Mouse (Mus musculus) testis, adult 2 months (tissue): ENCODE measurements around the gene Obscn. TPM values are rescaled to one million over a fixed set of nuclear protein-coding genes. Genes with fewer than 3 reads are reported as not detected.

Source experiments
- H3K27ac ChIP-seq: fragments of 200-500 bp; 2 replicates; pipeline ENCODE4 v1.5.1; 2012; ENCODE audit warnings: low read depth, low read length; ENCODE audit not compliant: control insufficient read depth, insufficient read depth
- H3K27me3 ChIP-seq: fragments of 200-500 bp; 2 replicates; pipeline ENCODE4 v1.6.1; 2012; ENCODE audit warnings: mild to moderate bottlenecking, low read length, moderate library complexity; ENCODE audit not compliant: control insufficient read depth, insufficient read depth
- H3K36me3 ChIP-seq: fragments of 200-500 bp; 2 replicates; pipeline ENCODE4 v1.6.1; 2012; ENCODE audit warnings: mild to moderate bottlenecking, low read length; ENCODE audit not compliant: control insufficient read depth, insufficient read depth
- H3K4me1 ChIP-seq: fragments of 200-500 bp; 2 replicates; pipeline ENCODE4 v1.6.1; 2012; ENCODE audit warnings: low read length; ENCODE audit not compliant: control insufficient read depth, insufficient read depth
- H3K4me3 ChIP-seq: fragments of 200-500 bp; 2 replicates; pipeline ENCODE4 v1.5.1; 2012; ENCODE audit warnings: low read depth, mild to moderate bottlenecking, low read length, moderate library complexity, mixed read lengths; ENCODE audit not compliant: control insufficient read depth
- CTCF ChIP-seq: fragments of 200-500 bp; IDR thresholded peaks from 2 replicates; pipeline ENCODE4 v1.5.1; 2012; ENCODE audit warnings: low read depth, mild to moderate bottlenecking, inconsistent platforms, low read length, moderate library complexity; ENCODE audit not compliant: control insufficient read depth, insufficient read depth, insufficient replicate concordance
- POLR2A ChIP-seq: fragments of 200-500 bp; IDR thresholded peaks from 2 replicates; pipeline ENCODE4 v1.6.1; 2012; ENCODE audit warnings: low read depth, mild to moderate bottlenecking, inconsistent platforms, low read length, moderate library complexity; ENCODE audit not compliant: control insufficient read depth
- polyA plus RNA-seq: library from polyadenylated mRNA; depleted of rRNA; stranded (reverse); fragments of >200 nt; gene quantifications from 2 replicates; pipeline ENCODE4 v1.2.3, GENCODE M21; 2012

The Obscn gene
- polyA plus RNA-seq, 1 experiment: 1.9 TPM

DNA sequence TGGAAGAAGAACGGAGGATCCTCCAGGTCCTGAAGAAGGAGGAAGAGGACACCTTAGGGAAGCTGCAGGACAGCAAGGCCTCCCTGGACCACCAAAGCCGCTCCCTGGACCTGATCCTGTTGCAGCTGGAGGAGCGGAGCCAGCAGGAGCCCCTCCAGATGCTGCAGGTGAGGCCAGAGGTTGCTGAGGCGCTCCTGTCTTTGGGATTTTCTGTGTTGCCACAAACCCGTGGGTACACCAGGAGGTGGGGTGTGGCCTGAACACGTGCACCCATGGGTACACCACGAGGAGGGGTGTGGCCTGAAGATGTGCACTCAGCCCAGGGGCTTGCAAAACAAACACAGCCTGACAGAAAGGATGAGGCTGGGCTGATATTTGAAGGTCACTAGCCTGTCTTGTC is 167.7 kb downstream of the Obscn start:
- H3K4me3 ChIP-seq: no peak overlapping the region
- TF ChIP-seq POLR2A (no peak), CTCF (no peak)

GRCm38 (mm10) chr11:58967346-58967745 is 168.9 kb downstream of the Obscn start:
- H3K27me3 ChIP-seq: no peaks in the 10 kb centered on the region
- TF ChIP-seq POLR2A: no peak
- no peak for TF ChIP-seq CTCF
- H3K36me3 ChIP-seq: no peaks in the 10 kb centered on the region
- no peak overlapping the region for H3K4me3 ChIP-seq
- H3K27ac ChIP-seq: no peak overlapping the region
- peaks cover 6% of the 10 kb centered on the region for H3K4me1 ChIP-seq

More for the DNA sequence above, 167.7 kb downstream of the Obscn start:
- H3K4me1 ChIP-seq: peaks cover 4% of the 10 kb centered on the region
- no peaks in the 10 kb centered on the region for H3K36me3 ChIP-seq
- H3K27ac ChIP-seq: no peak overlapping the region
- no peaks in the 10 kb centered on the region for H3K27me3 ChIP-seq

DNA sequence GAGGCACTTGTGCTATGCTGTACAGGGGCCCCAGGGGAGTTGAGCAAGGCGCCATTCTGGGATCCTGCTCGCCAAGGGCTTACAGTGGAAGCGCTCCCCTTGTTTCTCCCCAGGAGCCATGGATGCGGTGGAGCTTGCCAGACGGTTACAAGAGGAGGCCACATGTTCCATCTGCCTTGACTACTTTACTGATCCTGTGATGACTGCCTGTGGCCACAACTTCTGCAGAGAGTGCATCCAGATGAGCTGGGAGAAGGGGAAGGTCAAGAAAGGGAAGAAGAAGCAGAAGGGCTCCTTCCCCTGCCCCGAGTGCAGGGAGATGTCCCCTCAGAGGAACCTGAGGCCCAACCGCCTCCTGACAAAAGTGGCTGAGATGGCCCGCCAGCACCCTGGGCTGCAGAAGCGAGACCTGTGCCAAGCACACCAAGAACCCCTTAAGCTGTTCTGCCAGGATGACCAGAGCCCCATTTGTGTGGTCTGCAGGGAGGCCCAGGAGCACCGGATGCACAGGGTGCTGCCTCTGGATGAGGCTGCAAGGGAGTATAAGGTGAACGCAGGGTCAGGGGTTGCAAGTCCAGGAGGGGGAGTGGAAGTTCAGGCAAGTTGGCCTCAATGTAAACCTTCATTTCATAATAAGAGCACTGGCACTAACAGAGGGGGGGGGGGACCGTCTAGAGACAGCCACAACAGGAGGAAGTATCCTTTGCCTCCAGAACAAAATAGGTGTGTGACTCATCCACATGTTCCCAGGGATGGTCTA is 171.0 kb downstream of the Obscn start:
- Histone ChIP-seq H3K27me3 (no peaks in the 10 kb centered on the region), H3K4me1 (peaks cover 5% of the 10 kb centered on the region), H3K36me3 (no peaks in the 10 kb centered on the region), H3K27ac (no peak overlapping the region), H3K4me3 (peak overlapping the region; percentile 76)
- no peak for TF ChIP-seq CTCF
- no peak for TF ChIP-seq POLR2A

GRCm38 (mm10) chr11:58964216-58964615 is 172.0 kb downstream of the Obscn start:
- no peaks in the 10 kb centered on the region for H3K27me3 ChIP-seq
- H3K36me3 ChIP-seq: no peaks in the 10 kb centered on the region
- peaks cover 9% of the 10 kb centered on the region for H3K4me1 ChIP-seq
- TF ChIP-seq POLR2A (no peak), CTCF (no peak)
- H3K4me3 ChIP-seq: peak overlapping the region; percentile 91
- H3K27ac ChIP-seq: 0 out of 2 replicates have a peak overlapping the region, but pooled peaks have one; percentile 83

DNA sequence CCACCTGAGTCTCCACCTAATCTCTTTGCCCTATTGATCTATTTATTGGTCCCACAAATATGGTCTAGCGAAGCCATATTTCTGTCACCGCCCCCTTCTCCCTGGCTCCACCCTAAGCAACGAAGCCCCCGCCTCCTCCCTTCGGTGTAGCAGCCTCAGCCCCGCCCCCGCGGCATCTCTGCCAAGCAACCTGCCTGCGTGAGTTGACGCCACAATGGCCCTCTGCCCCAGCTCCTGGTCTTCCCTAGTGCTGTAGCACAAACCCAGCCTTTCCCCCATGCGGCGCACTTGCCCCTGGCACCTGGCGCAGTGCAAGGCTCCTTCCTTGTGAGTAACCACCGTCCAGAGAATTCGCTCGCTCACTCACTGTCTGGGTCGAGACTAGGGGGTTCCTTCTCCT is 172.7 kb downstream of the Obscn start:
- Histone ChIP-seq H3K27me3 (no peaks in the 10 kb centered on the region), H3K27ac (peak overlapping the region; percentile 83), H3K4me3 (peak overlapping the region; percentile 91), H3K4me1 (peaks cover 9% of the 10 kb centered on the region), H3K36me3 (no peaks in the 10 kb centered on the region)
- TF ChIP-seq POLR2A (peak; percentile 88), CTCF (no peak)

DNA sequence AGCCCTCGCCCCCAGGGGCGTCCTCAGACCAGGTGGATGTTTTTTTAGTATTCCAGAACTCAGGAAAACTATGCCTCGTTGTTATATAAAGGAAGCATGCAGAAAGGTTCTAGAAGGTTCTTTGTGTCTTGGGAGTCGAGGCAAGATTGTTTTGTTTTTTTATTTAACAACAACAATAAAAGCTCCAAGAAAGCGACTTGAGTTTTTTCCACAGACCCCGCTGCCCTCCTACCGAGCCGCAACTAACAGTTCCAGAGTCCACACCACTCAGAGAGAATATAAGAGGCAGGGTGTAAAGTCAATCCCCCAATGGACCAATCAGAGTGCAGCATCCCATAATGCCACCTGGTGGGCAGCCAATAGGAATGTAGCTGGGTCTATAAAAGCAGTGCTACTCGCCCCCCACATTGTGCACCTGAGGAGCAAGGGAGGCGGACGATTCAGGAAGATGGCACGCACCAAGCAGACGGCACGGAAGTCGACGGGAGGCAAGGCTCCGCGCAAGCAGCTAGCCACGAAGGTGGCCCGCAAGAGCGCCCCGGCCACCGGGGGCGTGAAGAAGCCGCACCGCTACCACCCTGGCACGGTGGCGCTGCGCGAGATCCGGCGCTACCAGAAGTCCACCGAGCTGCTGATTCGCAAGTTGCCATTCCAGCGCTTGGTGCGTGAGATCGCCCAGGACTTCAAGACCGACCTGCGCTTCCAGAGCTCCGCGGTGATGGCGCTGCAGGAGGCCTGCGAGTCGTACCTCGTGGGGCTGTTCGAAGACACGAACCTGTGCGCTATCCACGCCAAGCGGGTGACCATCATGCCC is 174.6 kb downstream of the Obscn start:
- H3K4me3 ChIP-seq: peak overlapping the region; percentile 89
- peak overlapping the region; percentile 67 for H3K27ac ChIP-seq
- peaks cover 9% of the 10 kb centered on the region for H3K4me1 ChIP-seq
- H3K27me3 ChIP-seq: no peaks in the 10 kb centered on the region
- no peaks in the 10 kb centered on the region for H3K36me3 ChIP-seq
- TF ChIP-seq CTCF: peak; percentile 6; the same call in 1 of the 2 replicates
- peak; percentile 100 for TF ChIP-seq POLR2A

- peak overlapping the region; percentile 90 for H3K27ac ChIP-seq
- H3K27me3 ChIP-seq: no peaks in the 10 kb centered on the region
These were observed 176.2 kb downstream of the Obscn start for GRCm38 (mm10) chr11:58959921-58960465.

More at GRCm38 (mm10) chr11:58959921-58960465, 176.2 kb downstream of the Obscn start:
- Histone ChIP-seq H3K4me1 (peaks cover 9% of the 10 kb centered on the region), H3K36me3 (no peaks in the 10 kb centered on the region), H3K4me3 (peak overlapping the region; percentile 97)
- TF ChIP-seq POLR2A (no peak; the same call in 1 of the 2 replicates), CTCF (no peak)
